Mouse (Mus musculus) layer of hippocampus, adult 11-12 months (tissue): ENCODE measurements around the gene Atf4.

ENCODE experiments used
- DNase-seq: peaks from one replicate; pipeline ENCODE4 v3.0.0; 2022; ENCODE audit warnings: low spot score

Gene Atf4

DNA sequence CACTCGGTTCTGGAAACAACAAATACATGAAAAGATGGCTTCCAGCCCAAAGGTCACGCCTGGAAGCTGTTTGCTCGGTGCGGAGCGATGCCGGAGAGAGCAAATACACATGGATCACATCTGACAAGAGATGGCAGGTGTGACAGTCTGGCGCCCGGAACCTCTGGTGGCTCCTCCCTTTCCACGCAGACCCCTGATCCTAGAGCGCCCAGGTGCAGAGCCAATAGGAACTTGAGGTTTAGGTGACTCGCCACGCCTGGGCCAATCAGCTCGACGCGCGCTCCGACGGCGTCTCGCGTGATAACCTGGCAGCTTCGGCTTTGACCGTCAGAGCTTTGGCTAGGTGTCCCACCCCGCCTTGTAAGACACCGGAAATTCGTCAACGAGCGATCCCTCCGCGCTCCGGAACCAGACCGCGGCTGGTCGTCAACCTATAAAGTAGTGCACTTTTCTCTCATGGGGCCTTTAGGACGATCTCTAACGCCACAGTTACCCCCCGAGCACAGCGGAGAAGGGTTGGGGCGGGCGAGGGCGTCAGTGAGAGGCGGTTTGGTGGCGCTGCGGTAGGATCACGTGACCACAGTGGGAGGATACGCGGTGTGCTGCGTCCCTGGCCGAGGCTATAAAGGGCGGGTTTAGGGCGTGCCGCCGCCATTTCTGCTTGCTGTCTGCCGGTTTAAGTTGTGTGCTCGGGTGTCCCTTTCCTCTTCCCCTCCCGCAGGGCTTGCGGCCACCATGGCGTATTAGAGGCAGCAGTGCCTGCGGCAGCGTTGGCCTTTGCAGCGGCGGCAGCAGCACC is at the start of gene Atf4:
Atf4 (plus strand) TSS at position 338 of the 799 bp plus-strand sequence.
- DNase-seq: peak; percentile 99

DNA sequence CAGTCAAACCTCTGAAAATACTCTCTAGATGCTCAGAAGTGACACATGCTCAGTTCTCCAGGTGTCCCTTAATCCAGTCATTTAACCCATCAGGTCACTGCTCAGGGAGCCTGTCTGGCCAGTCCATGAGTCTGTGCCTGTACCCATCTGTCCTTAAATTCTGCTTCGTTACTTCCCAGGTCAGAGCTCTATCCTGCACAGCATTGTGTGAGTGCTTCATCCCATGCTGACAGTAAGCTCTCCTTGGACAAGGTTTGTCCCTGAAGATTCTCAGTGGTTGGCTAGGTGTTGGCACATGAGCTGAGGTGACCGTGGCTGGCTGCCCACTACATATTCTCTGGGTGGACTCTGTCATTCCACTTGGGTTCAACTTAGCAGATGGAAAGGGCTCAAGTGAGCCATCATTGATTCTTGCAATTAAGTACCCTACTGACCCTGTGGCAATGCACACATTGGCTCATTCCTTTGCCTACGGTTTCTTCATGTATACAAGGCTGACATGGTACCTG is 48.9 kb upstream of the Atf4 start:
- DNase-seq: no peak

DNA sequence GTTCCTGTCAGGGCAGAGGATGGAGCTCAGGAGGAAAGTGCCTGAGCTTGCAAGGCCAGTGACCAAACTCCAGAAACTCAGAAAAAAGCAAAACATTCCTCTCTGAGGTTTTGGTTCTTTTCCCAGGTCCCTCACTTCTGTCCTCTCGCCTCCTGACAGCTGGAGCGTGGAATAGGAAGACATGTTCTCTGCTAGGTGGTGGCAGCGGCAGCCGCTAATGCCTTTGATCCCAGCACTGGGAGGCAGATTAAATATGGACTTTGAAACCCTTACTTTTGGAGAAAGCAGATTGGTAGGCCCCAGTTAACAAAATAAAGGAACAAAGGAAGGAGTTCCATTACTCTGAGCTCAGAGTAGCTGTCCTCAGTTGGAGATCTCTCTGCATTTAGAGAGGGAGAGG is 46.5 kb upstream of the Atf4 start:
- no peak for DNase-seq

GRCm38 (mm10) chr15:80213688-80214087 is 41.3 kb upstream of the Atf4 start:
- no peak for DNase-seq

- peak; percentile 46 for DNase-seq
These were observed 39.1 kb upstream of the Atf4 start for GRCm38 (mm10) chr15:80215716-80216479.

DNA sequence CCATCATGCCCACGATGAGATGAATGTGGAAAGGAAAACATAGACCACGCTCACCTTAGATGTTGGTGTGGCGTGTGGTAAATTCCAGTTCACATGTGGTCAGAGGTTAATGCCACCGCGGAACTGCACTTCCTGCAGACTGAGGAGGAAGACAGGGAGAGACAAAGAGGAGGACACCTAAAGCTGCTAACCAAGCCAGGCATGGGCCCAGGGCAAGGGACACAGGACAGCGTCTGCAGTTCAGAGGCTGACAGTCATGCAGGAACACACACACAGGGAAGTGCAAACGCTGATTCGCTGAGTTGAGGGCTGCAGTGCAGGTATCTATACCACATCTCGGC is 38.5 kb upstream of the Atf4 start:
- no peak for DNase-seq

DNA sequence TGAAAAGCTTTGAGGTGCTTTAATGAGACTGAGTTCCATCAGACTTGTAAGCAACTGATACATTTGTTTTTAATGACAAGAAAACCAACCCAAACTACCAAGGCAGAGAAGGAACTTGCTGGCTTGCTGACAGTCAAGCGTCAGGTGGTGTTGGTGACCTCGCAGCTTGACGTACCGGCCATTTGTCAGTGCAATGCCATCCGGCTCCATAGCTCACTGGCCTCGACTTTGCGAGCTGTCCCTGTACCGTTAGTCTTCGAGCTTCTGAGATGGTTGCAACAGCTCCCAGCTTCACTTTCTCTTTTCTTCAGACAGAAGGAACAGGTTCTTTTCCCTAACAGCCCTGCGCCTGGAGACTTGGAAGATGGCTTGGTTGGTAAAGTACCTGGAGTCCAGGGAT is 37.5 kb upstream of the Atf4 start:
- DNase-seq: no peak

DNA sequence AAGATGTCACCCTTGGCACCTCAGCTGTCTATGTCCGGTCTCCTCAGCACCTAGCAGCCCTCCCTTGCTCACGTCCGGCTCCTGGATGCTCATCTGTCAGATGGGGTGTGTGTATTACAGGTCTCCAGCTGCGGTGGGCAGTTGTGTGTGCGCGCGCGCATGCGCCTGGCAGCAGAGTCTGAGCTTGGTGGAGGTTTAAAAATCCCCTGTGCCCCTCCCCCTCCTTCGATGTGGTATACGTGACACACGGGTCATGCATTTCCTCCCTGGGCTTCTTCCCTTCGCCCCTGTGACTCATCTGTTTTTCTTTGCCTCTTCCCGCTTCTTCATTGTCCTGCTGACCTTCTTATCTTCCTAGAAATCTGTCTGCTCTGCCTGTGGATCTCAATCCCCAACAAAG is 35.8 kb upstream of the Atf4 start:
- DNase-seq: no peak

DNA sequence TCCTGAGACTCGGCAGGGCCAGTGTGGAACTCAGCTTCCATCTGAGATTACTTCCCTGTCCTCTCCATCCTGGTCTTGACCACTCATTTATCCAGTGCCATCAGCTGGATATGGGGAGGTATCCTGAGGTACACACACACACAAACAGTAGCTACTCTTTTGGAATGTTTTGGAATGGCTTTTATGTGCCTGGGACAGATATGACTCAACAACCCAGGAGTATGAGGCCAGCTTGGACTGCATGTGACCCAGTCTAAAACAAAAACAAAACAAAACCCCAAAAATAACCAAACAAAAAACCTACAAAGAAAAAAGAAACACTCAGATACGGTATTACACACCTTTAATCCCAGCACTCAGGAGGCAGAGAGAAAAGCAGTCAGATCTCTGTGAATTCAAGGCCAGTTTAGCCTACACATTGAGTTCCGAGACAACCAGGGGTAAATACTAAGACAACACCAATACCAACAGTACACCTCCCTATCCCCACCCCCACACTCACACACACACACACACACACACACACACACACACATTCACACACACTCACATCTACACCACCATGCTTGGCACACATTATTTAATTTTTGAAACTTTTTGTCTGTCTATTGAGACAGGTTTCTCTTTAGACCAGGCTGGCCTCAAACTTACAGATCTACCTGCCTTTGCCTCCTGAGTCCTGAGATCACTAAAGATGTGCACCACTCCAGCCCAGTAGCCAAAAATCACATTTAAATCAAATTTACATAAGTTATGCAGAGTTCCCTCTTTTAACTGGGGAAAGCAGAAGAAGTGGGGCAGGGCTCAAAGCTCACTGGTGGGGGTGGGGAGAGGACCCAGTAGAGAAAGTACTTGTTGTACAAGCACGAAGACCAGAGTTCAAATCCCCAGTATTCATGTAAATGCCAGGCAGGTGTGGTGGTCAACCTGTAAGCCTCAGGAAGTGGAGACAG is 35.0 kb upstream of the Atf4 start:
- DNase-seq: no peak

- no peak for DNase-seq
These were observed 34.0 kb upstream of the Atf4 start for GRCm38 (mm10) chr15:80221031-80221430.

- DNase-seq: no peak
These were observed 31.2 kb upstream of the Atf4 start for GRCm38 (mm10) chr15:80223751-80224150.

- peak; percentile 66 for DNase-seq
These were observed 29.8 kb upstream of the Atf4 start for GRCm38 (mm10) chr15:80225208-80225607.

GRCm38 (mm10) chr15:80225796-80226195 is 29.2 kb upstream of the Atf4 start:
- peak; percentile 68 for DNase-seq

DNA sequence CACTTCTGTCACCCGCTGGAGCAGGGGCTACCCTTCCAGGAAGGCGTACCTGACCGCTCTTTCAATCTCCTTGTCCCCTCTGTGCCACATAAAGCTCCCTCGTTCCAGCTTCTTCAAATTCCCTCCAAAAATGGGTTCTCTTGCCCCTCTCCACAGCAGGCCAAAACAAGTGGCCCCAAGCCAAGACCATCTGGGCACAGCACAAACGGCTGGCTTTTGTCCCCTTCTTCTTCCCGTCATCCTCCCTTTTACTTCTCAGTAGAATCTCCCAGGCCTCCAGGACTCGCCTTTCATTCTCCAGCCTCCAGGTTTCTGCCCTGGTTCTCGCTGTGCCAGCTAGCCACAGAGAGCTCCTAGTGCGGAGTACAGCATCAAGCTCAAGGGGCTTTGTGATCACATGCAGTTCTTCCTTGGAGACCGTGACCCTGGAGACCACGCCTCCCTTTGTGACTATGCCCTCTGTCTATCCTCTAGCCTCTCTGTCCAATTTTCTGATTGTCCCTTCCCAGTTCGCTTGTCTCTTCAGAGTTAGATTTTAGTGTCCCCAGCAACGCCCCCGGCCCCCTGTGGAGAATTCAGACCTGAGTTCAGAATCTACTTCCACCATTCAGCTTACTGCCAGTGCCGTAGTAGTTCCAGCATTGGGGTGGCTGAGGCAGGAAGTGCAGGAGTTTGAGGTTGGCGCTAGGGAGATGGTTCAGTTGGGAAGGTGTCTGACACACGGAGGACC is 26.7 kb upstream of the Atf4 start:
- no peak for DNase-seq

DNA sequence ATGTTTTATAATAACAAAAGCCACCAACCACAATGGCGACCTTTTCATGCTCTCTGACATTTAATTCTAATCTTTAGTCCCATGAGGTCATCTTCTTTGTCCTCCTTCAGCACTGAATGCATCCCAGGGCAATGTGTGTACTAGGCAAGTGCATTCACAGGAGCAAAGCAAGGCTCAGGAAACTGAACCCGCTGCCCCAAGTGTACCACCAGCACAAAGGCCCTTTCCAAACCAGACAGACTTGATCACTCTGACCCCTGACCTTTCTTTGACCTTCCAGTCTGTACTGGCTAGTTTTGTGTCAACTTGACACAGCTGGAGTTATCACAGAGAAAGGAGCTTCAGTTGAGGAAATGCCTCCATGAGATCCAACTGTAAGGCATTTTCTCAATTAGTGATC is 22.7 kb upstream of the Atf4 start:
- DNase-seq: no peak

DNA sequence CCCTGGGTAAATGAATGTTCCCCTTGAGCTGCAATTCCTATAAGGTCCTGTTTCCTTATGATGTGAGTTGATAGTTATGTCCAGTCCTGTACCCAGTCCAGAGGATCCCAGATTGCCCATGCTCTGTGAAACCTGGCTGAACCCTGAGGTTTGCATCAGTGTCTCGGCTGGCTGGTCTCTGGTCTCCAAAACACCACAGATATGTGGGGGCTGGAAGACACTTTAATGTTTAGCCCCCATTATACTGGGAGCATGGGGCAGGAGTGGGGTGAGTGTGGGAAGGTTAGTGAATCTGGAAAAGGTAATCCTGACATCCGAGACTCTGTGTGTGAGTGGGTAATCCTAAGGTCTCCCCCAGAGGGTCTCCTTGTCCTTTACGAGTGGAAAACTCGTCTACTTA is 21.9 kb upstream of the Atf4 start:
- no peak for DNase-seq

GRCm38 (mm10) chr15:80233733-80234509 is 21.1 kb upstream of the Atf4 start, which contains the start of gene Mief1:
Mief1 (plus strand) TSS chr15:80234018.
- DNase-seq: peak; percentile 98

DNA sequence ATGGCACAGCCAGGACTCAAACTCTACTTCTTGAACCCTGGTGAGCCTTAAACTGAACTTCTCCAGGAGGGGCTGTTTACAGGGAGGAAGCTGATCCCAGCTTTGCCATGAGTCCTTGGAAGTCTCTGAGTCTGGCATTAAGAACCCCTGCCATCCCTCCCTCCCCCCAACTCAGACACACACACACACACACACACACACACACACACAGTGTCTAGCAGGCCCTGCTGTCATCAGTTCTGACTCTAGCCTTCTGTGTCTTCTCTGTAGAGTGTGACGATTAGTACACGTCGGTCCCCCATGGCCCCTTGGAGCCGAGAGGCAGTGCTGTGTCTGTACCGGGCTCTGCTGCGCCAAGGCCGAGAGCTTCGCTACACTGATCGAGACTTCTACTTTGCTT is 19.4 kb upstream of the Atf4 start, which contains the start of gene AC140267.1:
AC140267.1 (plus strand) TSS at position 301 of the 400 bp plus-strand sequence.
- no peak for DNase-seq

DNA sequence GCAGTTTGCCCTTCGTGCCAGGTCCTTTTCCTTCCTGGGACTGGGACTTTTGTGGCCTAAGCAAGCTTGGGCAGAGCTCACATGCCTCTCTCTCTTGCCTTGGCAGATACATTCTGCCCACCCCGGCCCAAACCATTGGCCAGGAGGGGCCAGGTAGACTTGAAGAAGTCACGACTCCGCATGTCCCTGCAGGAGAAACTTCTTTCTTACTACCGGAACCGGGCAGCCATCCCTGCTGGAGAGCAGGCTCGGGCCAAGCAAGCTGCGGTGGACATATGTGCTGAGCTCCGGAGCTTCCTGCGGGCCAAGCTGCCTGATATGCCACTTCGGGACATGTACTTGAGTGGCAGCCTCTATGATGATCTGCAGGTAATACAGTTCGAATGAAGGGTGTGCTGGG is 6.8 kb upstream of the Atf4 start:
- no peak for DNase-seq

- no peak for DNase-seq
These were observed 6.4 kb upstream of the Atf4 start for GRCm38 (mm10) chr15:80248596-80248995.

GRCm38 (mm10) chr15:80249672-80250071 is 5.3 kb upstream of the Atf4 start:
- DNase-seq: no peak
